Mouse (Mus musculus): ENCODE data around the gene Mrps35.

Gene Mrps35

DNA sequence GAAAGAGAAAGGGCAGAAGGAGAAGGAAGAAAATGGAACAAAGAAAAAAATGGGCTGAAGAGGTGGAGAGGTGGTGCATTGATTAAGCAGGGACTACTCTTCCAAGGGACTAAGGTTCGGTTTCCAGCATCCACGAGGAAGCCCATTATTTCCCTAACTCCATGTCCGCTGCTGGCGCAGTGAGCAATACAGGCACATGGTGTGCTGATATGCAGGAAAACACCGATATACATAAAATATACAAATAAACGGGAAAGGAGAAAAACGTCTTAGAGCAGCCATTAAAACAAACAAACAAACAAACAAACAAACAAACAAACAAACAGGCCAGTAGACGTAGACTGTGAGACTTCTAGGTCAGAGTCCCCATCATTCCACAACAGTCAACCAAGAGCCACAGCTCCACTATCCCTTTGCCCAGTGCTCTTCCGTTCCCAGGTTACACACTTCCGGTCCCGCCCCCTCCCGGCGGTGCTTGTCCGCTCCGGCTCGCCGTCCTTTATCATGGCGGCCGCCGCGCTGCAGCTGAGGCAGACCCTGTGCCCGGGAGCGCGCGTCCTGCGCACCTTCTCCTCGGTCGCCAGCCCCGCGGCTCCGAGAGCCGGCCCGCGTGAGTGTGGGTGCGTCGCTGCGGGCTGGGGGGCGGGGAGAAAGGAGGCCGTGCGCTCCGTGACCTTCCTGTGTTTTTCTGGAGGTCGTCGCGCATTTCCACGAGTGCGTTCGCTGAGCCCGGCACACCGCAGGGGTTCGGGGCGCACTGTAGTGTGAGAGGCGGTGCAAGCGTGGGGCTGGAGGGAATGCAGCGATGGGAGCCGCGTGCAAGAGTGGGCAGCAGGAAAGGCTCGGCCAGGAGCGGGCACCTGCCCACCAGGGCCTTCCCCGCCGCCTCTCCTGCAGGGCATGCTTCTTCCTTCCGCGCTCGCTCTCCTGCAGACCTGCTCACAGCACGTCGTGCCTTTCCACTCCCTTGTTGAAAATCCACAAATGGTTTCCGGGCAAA lies at the start of gene Mrps35:
Mrps35 (plus strand) TSS at position 474 of the 1,000 bp plus-strand sequence.
- peak; percentile 92 for DNase-seq (ENCODE audit: low read depth)

DNA sequence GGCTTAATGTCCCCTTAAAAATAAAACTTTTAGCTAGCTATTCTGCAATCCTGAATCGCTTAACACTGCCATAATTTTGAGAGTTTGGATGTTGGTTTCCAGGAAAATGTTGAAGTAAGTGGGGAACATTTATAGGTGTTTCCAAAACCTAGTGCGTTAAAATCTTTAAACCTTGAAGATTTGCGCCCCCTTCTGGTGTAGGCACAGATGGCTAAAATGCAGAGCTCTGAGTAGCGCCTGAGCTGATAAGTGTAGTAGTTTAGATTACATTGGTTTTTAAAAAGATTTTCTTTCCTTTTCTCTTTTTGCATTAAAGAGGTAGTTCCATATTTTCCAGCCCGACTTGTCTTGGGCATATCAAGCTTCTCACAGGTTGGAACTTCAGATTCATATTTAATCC lies 48.3 kb upstream of the Mrps35 start:
- DNase-seq (ENCODE audit: low read depth) = peak; percentile 62

GRCm38 (mm10) chr6:146995391-146995790 lies 47.2 kb upstream of the Mrps35 start:
- no peak for DNase-seq (ENCODE audit: low read depth)

- DNase-seq (ENCODE audit: low read depth) = no peak
Observed at GRCm38 (mm10) chr6:146995878-146996277, 46.7 kb upstream of the Mrps35 start.

DNA sequence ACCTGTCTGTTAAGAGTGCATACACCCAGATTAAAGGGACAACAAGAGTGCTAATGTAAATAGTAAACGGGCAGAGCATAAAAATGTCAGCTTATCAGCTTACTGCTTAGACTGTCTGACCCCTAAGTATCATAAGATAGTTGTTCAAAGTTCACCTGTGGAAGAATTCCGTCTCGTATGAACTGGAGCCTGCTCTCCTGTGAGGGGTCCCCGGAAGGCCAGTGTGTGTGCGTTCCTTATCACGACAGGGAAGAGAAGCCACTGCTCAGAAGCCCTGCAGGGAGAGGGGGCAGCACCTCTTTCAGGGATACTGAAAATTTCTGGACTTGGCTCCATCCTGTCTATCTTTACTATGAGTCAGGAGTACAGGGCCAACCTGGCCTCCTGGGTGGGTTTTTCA lies 45.6 kb upstream of the Mrps35 start:
- no peak for DNase-seq (ENCODE audit: low read depth)

DNA sequence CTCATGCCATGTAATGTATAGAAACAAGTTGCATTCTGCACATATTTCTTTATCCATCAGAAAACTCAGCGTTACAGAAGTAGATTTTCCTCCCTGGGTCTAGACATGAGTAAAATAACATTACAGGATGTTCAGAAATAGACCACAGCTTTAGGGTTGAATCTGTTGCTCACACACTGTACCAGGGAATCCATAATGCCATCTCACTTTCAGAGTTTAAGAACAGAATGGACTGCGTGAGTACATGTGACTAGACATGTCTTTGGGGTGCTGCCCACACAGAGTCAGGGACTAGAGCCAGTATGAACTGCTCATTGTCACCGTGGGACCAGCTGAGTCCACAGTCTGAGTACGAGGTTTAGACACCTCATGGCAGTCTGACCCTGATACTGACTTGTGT lies 43.9 kb upstream of the Mrps35 start:
- DNase-seq (ENCODE audit: low read depth) = no peak

DNA sequence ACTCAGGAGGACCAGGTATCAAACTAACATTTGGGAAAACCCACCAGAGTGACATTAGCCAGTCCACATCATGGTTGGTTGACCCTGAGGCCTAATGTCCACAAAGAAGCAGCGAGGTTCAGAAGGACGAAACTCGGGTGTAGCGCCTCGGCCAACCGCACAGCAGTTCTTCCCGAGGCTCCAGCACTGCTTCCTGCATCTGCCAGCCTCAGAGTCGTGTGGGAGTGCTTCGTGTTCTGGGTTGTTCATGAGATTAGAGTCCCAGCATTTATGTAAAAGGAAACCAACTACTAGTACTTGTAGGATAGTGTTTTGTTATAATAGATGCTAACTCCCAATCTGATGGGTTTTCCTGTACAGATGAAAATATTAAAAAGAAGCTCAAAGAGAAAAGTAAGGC lies 43.3 kb upstream of the Mrps35 start:
- no peak for DNase-seq (ENCODE audit: low read depth)

DNA sequence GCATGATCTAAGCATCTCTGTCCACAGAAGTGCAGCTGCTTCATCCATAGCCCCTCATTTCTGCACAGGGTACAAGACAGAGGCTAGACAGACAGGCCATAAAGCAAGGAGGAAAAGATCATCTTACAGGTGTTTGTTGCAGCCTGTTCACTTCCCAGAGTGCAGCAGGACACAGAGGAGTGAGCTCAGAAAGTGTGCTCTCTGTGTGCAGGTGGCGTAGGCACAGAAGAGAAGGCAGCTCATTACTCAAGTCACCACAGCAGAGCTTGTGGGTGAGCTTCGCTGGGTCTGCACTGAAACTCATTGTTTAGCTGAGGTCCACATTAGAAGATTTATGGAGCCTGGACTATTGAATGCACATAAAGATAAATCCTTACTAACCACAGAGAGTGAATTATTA lies 42.8 kb upstream of the Mrps35 start:
- no peak for DNase-seq (ENCODE audit: low read depth)

DNA sequence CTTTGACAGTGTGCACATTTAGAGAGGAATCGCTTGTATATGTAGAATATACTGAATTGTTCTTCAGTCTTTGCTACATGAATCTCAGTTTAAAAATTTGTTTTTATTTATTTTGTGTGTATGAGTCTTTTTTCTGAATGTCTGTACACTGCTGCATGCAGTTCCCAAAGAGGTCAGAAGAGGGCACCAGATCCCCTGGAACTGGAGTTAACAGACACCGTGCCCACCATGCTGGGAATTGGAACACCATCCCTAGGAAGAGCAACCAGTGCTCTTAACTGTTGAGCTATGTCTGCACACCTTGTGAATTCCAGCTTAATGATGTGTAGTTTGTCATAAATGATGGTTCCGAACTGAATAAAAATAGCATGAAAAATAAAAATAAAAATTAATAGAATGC lies 34.4 kb upstream of the Mrps35 start:
- peak; percentile 69 for DNase-seq (ENCODE audit: low read depth)

DNA sequence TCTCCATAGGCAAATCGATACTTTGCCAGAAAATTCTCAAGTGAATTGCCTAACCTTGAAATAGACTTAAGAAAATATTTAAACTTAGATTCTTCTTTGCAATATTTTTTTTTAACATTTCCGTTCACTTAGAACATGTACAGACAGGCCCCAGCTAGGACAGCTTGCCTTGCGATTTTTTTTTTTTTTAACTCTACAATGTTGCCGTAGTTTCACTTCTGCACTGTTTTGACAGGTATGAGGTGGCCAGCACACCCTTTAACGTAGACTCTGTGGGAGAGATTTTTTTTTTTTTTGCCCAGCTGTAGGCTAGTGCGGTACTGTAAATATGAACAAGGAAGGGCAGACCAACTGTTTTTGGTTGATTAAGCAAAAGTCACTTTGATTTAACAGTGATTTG lies 32.2 kb upstream of the Mrps35 start:
- DNase-seq (ENCODE audit: low read depth) = no peak

- no peak for DNase-seq (ENCODE audit: low read depth)
Observed at GRCm38 (mm10) chr6:147010811-147011520, 31.6 kb upstream of the Mrps35 start.

GRCm38 (mm10) chr6:147011555-147011954 lies 31.0 kb upstream of the Mrps35 start:
- no peak for DNase-seq (ENCODE audit: low read depth)

- DNase-seq (ENCODE audit: low read depth) = no peak
Observed at GRCm38 (mm10) chr6:147011977-147012376, 30.6 kb upstream of the Mrps35 start.

DNA sequence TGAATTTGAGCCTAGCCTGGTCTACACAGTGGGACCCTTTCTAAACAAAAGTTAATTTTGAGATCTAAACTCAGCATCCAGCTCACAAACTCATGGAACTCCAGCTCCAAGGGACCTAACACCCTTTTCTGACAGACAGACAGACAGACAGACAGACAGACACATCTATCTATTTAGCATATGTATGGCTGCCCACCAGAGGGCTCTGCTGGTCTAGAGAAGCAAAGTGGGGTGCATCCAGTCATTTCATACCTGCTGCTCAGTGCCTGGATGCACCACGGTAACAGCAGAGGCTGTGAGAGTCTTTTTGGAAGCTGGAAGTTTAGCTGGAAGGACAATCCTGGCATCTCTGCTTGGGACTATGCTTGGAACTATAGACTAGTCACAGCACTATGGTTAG lies 29.0 kb upstream of the Mrps35 start:
- DNase-seq (ENCODE audit: low read depth) = peak; percentile 29

GRCm38 (mm10) chr6:147017906-147018305 lies 24.7 kb upstream of the Mrps35 start:
- no peak for DNase-seq (ENCODE audit: low read depth)

- no peak for DNase-seq (ENCODE audit: low read depth)
Observed at GRCm38 (mm10) chr6:147018364-147018763, 24.2 kb upstream of the Mrps35 start.

DNA sequence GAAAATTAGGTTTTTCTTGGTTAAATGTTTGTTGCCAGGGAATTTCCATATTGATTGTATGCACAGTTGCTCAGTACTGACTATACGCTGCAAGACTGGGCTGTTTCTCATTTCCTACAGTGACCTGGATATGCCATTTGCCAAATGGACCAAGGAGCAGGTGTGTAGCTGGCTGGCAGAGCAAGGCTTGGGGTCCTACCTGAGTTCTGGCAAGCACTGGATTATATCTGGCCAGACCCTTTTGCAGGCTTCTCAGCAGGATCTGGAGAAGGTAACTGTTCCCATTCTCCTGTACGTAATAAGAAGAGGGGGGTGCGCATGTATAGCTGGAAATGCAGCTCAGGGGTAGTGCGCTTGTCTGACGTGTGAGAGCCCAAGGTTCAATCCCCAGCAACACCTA lies 21.4 kb upstream of the Mrps35 start:
- no peak for DNase-seq (ENCODE audit: low read depth)

- DNase-seq (ENCODE audit: low read depth) = no peak
Observed at GRCm38 (mm10) chr6:147022375-147023132, 20.0 kb upstream of the Mrps35 start.

DNA sequence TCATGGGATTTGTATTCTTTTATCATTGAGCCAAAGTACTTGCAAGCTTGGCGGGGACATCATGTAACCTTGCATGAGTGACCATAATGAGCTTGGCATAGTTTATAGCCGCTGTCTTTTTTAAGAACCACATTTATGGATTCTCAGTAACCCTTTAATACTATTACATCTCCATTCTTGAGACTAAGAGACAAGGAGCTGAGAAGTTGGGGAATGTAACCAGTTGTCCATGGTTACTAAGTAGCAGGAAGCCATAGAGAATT lies 19.5 kb upstream of the Mrps35 start:
- no peak for DNase-seq (ENCODE audit: low read depth)

- DNase-seq (ENCODE audit: low read depth) = no peak
Observed at GRCm38 (mm10) chr6:147023568-147023967, 19.0 kb upstream of the Mrps35 start.

- DNase-seq (ENCODE audit: low read depth) = no peak
Observed at GRCm38 (mm10) chr6:147024761-147025160, 17.8 kb upstream of the Mrps35 start.

- DNase-seq (ENCODE audit: low read depth) = no peak
Observed at GRCm38 (mm10) chr6:147028396-147028795, 14.2 kb upstream of the Mrps35 start.

- DNase-seq (ENCODE audit: low read depth) = no peak
Observed at GRCm38 (mm10) chr6:147029591-147029990, 13.0 kb upstream of the Mrps35 start.

Data from induced T-regulatory cell, adult 2 months (primary cell).